Mouse (Mus musculus) neural tube, embryonic 15.5 days (tissue): Measurements from ENCODE around the gene Smarcb1. TPM values are rescaled to one million over a fixed set of nuclear protein-coding genes. Genes with fewer than 3 reads are reported as not detected.

Experiments used
- ATAC-seq: fragments of 200-750 bp; cut with Nextera tagmentation; 2 replicates; pipeline ENCODE4 v1.8.0; 2017; ENCODE audit warnings: mild to moderate bottlenecking, moderate TSS enrichment, moderate library complexity; ENCODE audit not compliant: low FRiP score
- H3K27ac ChIP-seq: fragments of 300-500 bp; sonication (generic); replicated peaks from 2 replicates; pipeline ENCODE4 v1.5.1; 2015; ENCODE audit warnings: mild to moderate bottlenecking, inconsistent platforms
- H3K27me3 ChIP-seq: fragments of 300-500 bp; sonication (generic); replicated peaks from 2 replicates; pipeline ENCODE4 v1.6.1; 2015; ENCODE audit warnings: inconsistent platforms
- H3K36me3 ChIP-seq: fragments of 300-500 bp; sonication (generic); 2 replicates; pipeline ENCODE4 v1.6.1; 2015; ENCODE audit warnings: inconsistent platforms
- H3K4me1 ChIP-seq: fragments of 300-500 bp; sonication (generic); 2 replicates; pipeline ENCODE4 v1.6.1; 2015; ENCODE audit warnings: inconsistent platforms
- H3K4me2 ChIP-seq: fragments of 300-500 bp; sonication (generic); 2 replicates; pipeline ENCODE4 v1.6.1; 2015; ENCODE audit warnings: inconsistent platforms, mild to moderate bottlenecking, moderate library complexity
- H3K4me3 ChIP-seq: fragments of 300-500 bp; sonication (generic); replicated peaks from 2 replicates; pipeline ENCODE4 v1.5.1; 2015; ENCODE audit warnings: mild to moderate bottlenecking, inconsistent platforms
- H3K9ac ChIP-seq: fragments of 300-500 bp; sonication (generic); replicated peaks from 2 replicates; pipeline ENCODE4 v1.6.1; 2015; ENCODE audit warnings: mild to moderate bottlenecking, inconsistent platforms
- H3K9me3 ChIP-seq: fragments of 300-500 bp; sonication (generic); replicated peaks from 2 replicates; pipeline ENCODE4 v1.6.1; 2016; ENCODE audit warnings: inconsistent platforms
- WGBS: fragments of 180-500 bp; shearing (Covaris S2); methylation state at CpG from one replicate; pipeline ENCODE4 v1.1.7; 2015; ENCODE audit warnings: mixed read lengths; 5-methylcytosine and 5-hydroxymethylcytosine counted together
- polyA plus RNA-seq: library from polyadenylated mRNA; unstranded; fragments of >200 nt; fragmentation: Nextera tagmentation; extraction: Ambion mirVana; gene quantifications from 2 replicates; pipeline ENCODE4 v1.2.1, GENCODE M21; 2015

Smarcb1 gene
- polyA plus RNA-seq, 1 experiment from 2014 or later = 243 TPM

GRCm38 (mm10) chr10:75941042-75941824 is 19.8 kb upstream of the Smarcb1 start:
- ATAC-seq = no peak
- H3K4me3 ChIP-seq = no peak overlapping the region
- 63% methylated on average over 9 of the region's 9 CpGs for WGBS

GRCm38 (mm10) chr10:75940520-75940919 is 19.1 kb upstream of the Smarcb1 start, which contains the start of gene Gm867:
Gene Gm867 (minus strand): TSS chr10:75940672.
- peaks cover 5% of the 10 kb centered on the region; the same call in 1 of the 2 replicates for H3K27me3 ChIP-seq
- no peak within 1 kb of the TSS for H3K4me3 ChIP-seq
- peaks cover 31% of the 10 kb centered on the region for H3K4me1 ChIP-seq
- ATAC-seq = no peak
- H3K4me2 ChIP-seq = no peak within 1 kb of the TSS
- H3K36me3 ChIP-seq = no peaks in the 10 kb centered on the region
- H3K9me3 ChIP-seq = no peaks in the 10 kb centered on the region
- no peak within 1 kb of the TSS for H3K27ac ChIP-seq
- whole genome bisulfite sequencing = 85% methylated on average over 5 of the region's 5 CpGs
- no peak within 1 kb of the TSS for H3K9ac ChIP-seq

More at GRCm38 (mm10) chr10:75941042-75941824, 19.8 kb upstream of the Smarcb1 start:
- Histone ChIP-seq H3K27ac (no peak overlapping the region), H3K9me3 (no peaks in the 10 kb centered on the region), H3K4me2 (no peak overlapping the region), H3K4me1 (peaks cover 24% of the 10 kb centered on the region), H3K27me3 (peaks cover 5% of the 10 kb centered on the region; the same call in 1 of the 2 replicates), H3K9ac (no peak overlapping the region), H3K36me3 (no peaks in the 10 kb centered on the region)

- Histone ChIP-seq H3K4me1 (peaks cover 37% of the 10 kb centered on the region), H3K27me3 (peaks cover 5% of the 10 kb centered on the region; the same call in 1 of the 2 replicates), H3K9ac (no peak overlapping the region), H3K9me3 (no peaks in the 10 kb centered on the region), H3K36me3 (no peaks in the 10 kb centered on the region), H3K4me3 (no peak overlapping the region), H3K4me2 (no peak overlapping the region), H3K27ac (no peak overlapping the region)
- 53% methylated on average over 9 of the region's 9 CpGs for WGBS
- no peak for ATAC-seq
Observed at GRCm38 (mm10) chr10:75939481-75940234, 18.2 kb upstream of the Smarcb1 start.

- Histone ChIP-seq H3K27ac (no peak overlapping the region), H3K4me1 (peaks cover 29% of the 10 kb centered on the region), H3K4me2 (peak overlapping the region; percentile 91), H3K9me3 (no peaks in the 10 kb centered on the region), H3K4me3 (0 out of 2 replicates have a peak overlapping the region, but pooled peaks have one; percentile 6), H3K27me3 (peaks cover 5% of the 10 kb centered on the region; the same call in 1 of the 2 replicates), H3K36me3 (no peaks in the 10 kb centered on the region), H3K9ac (no peak overlapping the region)
- 52% methylated on average over 10 of the region's 10 CpGs for WGBS
- no peak for ATAC-seq
Observed at GRCm38 (mm10) chr10:75937851-75938643, 16.6 kb upstream of the Smarcb1 start.

GRCm38 (mm10) chr10:75936909-75937667 is 15.7 kb upstream of the Smarcb1 start:
- ATAC-seq = no peak
- Histone ChIP-seq H3K36me3 (no peaks in the 10 kb centered on the region), H3K9ac (no peak overlapping the region), H3K4me1 (peaks cover 39% of the 10 kb centered on the region), H3K9me3 (no peaks in the 10 kb centered on the region), H3K27ac (no peak overlapping the region), H3K4me3 (peak overlapping the region; percentile 64), H3K27me3 (peaks cover 5% of the 10 kb centered on the region; the same call in 1 of the 2 replicates), H3K4me2 (peak overlapping the region; percentile 91)
- 42% methylated on average over 18 of the region's 18 CpGs for WGBS

DNA sequence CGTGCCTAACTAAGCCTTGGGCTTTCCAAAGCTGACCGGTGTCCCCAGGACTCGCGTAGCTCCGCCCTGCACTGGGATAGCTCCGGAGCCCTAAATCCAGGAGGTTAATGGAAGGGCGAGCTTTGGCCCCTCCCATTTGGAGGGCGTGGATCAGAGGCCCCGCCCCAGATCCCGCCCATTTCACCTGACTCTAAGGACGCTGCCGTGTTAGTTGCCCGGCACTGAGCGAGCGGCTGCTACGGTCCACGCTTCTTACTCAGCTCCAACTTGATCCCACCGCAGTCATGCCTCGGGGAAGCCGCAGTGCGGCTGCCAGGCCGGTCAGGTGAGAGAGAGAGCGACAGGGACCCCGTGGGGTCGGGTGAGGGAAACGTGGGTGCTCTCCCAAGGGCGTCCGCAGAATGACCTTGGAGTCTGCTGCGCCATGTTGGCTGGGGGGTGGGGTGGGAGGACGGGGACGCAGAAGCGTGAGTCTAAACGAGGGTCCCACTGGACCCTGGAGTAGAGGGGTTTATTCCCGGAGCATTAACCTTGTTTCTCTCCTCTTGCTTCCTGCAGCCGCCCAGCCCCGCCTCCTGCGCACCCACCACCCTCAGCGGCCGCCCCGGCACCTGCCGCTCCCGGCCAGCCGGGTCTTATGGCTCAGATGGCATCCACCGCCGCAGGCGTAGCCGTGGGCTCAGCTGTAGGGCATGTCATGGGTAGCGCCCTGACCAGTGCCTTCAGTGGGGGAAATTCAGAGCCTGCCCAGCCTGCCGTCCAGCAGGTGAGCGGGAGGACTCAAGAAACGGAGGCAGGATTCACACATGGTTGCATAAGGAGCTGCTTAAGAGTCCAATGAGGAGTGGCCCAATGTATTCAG is 14.5 kb upstream of the Smarcb1 start, which contains the start of gene Mmp11:
TSS of gene Mmp11 (minus strand) at position 817 of the 862 bp plus-strand sequence.
- 3% methylated on average over 48 of the region's 51 CpGs for WGBS
- Histone ChIP-seq H3K27me3 (peaks cover 5% of the 10 kb centered on the region; the same call in 1 of the 2 replicates), H3K27ac (peak within 1 kb of the TSS; percentile 79), H3K4me2 (peak within 1 kb of the TSS; percentile 91), H3K9ac (peak within 1 kb of the TSS; percentile 64), H3K4me1 (peaks cover 50% of the 10 kb centered on the region), H3K4me3 (peak within 1 kb of the TSS; percentile 64), H3K9me3 (no peaks in the 10 kb centered on the region), H3K36me3 (no peaks in the 10 kb centered on the region)
- peak; percentile 85 for ATAC-seq

GRCm38 (mm10) chr10:75934991-75935390 is 13.6 kb upstream of the Smarcb1 start:
- no peak overlapping the region for H3K27ac ChIP-seq
- H3K4me1 ChIP-seq = peaks cover 60% of the 10 kb centered on the region
- H3K36me3 ChIP-seq = no peaks in the 10 kb centered on the region
- no peak for ATAC-seq
- H3K9ac ChIP-seq = no peak overlapping the region
- 74% methylated on average over 1 of the region's 1 CpGs for WGBS
- H3K9me3 ChIP-seq = no peaks in the 10 kb centered on the region
- peaks cover 5% of the 10 kb centered on the region; the same call in 1 of the 2 replicates for H3K27me3 ChIP-seq
- peak overlapping the region; percentile 64 for H3K4me3 ChIP-seq
- peak overlapping the region; percentile 91 for H3K4me2 ChIP-seq

DNA sequence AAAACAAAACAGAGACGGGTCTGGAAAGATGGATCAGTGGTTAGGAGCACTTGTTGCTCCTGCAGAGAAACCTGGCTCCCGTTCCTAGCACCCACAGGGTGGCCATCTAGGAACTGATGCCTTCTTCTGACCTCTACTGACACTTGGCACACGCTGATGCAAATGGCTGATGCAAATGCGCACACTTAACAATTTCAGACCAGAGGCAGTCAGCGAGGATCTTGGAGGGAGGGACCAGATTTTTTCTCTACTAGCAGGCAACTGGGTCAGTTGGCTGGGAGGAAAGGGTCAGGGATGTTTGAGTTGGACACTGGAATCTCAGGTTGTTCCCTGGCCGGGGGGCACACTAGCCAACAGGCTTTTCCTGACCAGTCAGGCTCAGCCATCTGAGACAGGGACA is 11.5 kb upstream of the Smarcb1 start, which contains the start of gene Chchd10:
TSS of gene Chchd10 (plus strand) at position 240 of the 400 bp plus-strand sequence.
- no peaks in the 10 kb centered on the region for H3K36me3 ChIP-seq
- H3K4me2 ChIP-seq = peak within 1 kb of the TSS; percentile 92
- H3K4me3 ChIP-seq = peak within 1 kb of the TSS; percentile 49
- peak within 1 kb of the TSS; percentile 64 for H3K9ac ChIP-seq
- 28% methylated on average over 6 of the region's 6 CpGs for WGBS
- no peak for ATAC-seq
- peaks cover 61% of the 10 kb centered on the region for H3K4me1 ChIP-seq
- H3K27me3 ChIP-seq = peaks cover 5% of the 10 kb centered on the region; the same call in 1 of the 2 replicates
- peak within 1 kb of the TSS; percentile 19; the same call in 1 of the 2 replicates for H3K27ac ChIP-seq
- no peaks in the 10 kb centered on the region for H3K9me3 ChIP-seq

- no peaks in the 10 kb centered on the region for H3K9me3 ChIP-seq
- no peaks in the 10 kb centered on the region for H3K36me3 ChIP-seq
- peaks cover 56% of the 10 kb centered on the region for H3K4me1 ChIP-seq
- ATAC-seq = peak; percentile 21; the same call in 1 of the 2 replicates
- under 1% methylated on average over 40 of the region's 44 CpGs for whole genome bisulfite sequencing
- H3K4me2 ChIP-seq = peak overlapping the region; percentile 92
- H3K27ac ChIP-seq = peak overlapping the region; percentile 19; the same call in 1 of the 2 replicates
- peak overlapping the region; percentile 49 for H3K4me3 ChIP-seq
- H3K27me3 ChIP-seq = peaks cover 5% of the 10 kb centered on the region; the same call in 1 of the 2 replicates
- peak overlapping the region; percentile 64 for H3K9ac ChIP-seq
Observed at GRCm38 (mm10) chr10:75932081-75932678, 10.8 kb upstream of the Smarcb1 start.
